Mouse (Mus musculus): ENCODE measurements around the gene Ucn.

The Ucn gene

GRCm38 (mm10) chr5:31105814-31106335, 32.8 kb downstream of the Ucn start, which contains the start of gene Dnajc5g:
TSS of gene Dnajc5g (plus strand) at chr5:31106285.
- DNase-seq: no peak

- no peak for DNase-seq
Observed at GRCm38 (mm10) chr5:31095711-31096480, 42.7 kb downstream of the Ucn start.

GRCm38 (mm10) chr5:31094799-31095691, 43.6 kb downstream of the Ucn start:
- no peak for DNase-seq

GRCm38 (mm10) chr5:31094100-31094798, 44.4 kb downstream of the Ucn start:
- no peak for DNase-seq

- DNase-seq: no peak
Observed at GRCm38 (mm10) chr5:31093151-31094041, 45.2 kb downstream of the Ucn start.

- DNase-seq: no peak
Observed at GRCm38 (mm10) chr5:31092231-31092975, 46.2 kb downstream of the Ucn start.
